Mouse (Mus musculus) heart, adult 2 months (tissue): ENCODE data around the gene Kl. TPM values are rescaled to one million over a fixed set of nuclear protein-coding genes. Genes with fewer than 3 reads are reported as not detected.

Source experiments
- DNase-seq, 2 experiments: peaks; one replicate each; pipeline ENCODE4 v3.0.0; 2021
- H3K27ac ChIP-seq: fragments of 200-600 bp; 2 replicates; pipeline ENCODE4 v1.8.1; 2022
- H3K27me3 ChIP-seq: fragments of 200-500 bp; 2 replicates; pipeline ENCODE4 v1.6.1; 2012; ENCODE audit warnings: mild to moderate bottlenecking, low read length, inconsistent platforms, mixed read lengths; ENCODE audit not compliant: control insufficient read depth, insufficient read depth
- H3K36me3 ChIP-seq: fragments of 200-500 bp; 2 replicates; pipeline ENCODE4 v1.6.1; 2012; ENCODE audit warnings: low read length, inconsistent platforms; ENCODE audit not compliant: control insufficient read depth, insufficient read depth
- H3K4me1 ChIP-seq: fragments of 200-500 bp; 2 replicates; pipeline ENCODE4 v1.6.1; 2011; ENCODE audit warnings: low read length; ENCODE audit not compliant: control insufficient read depth, insufficient read depth
- H3K4me3 ChIP-seq: fragments of 200-600 bp; 2 replicates; pipeline ENCODE4 v1.8.1; 2022
- H3K79me2 ChIP-seq: fragments of 200-500 bp; replicated peaks from 2 replicates; pipeline ENCODE4 v1.6.1; 2012; ENCODE audit warnings: mild to moderate bottlenecking, inconsistent platforms, low read length, moderate library complexity, mixed read lengths; ENCODE audit not compliant: control insufficient read depth, insufficient read depth
- H3K9ac ChIP-seq: fragments of 200-500 bp; 2 replicates; pipeline ENCODE4 v1.6.1; 2012; ENCODE audit warnings: low read depth, mild to moderate bottlenecking, control low read depth, inconsistent platforms, low read length, mixed read lengths
- CTCF ChIP-seq: fragments of 200-600 bp; IDR thresholded peaks from 2 replicates; pipeline ENCODE4 v1.8.1; 2022; ENCODE audit warnings: antibody characterized with exemption, mild to moderate bottlenecking, moderate library complexity
- EP300 ChIP-seq: fragments of 200-500 bp; IDR thresholded peaks from 2 replicates; pipeline ENCODE4 v1.6.1; 2011; ENCODE audit warnings: low read depth, low read length, control low read depth; ENCODE audit not compliant: insufficient read depth
- POLR2A ChIP-seq: fragments of 200-500 bp; IDR thresholded peaks from 2 replicates; pipeline ENCODE4 v1.6.1; 2011; ENCODE audit warnings: mild to moderate bottlenecking, low read depth, low read length, control low read depth; ENCODE audit not compliant: insufficient read depth
- WGBS: fragments of 180-500 bp; shearing (Covaris S2); methylation state at CpG from one replicate; pipeline ENCODE4 v1.1.7; 2018; 5-methylcytosine and 5-hydroxymethylcytosine counted together
- intact Hi-C: fragments of 180-260 bp; cut with DNase I; formaldehyde crosslinking; loops from one replicate; pipeline ENCODE4 v1.15.1; 2025
- polyA plus RNA-seq: library from polyadenylated mRNA; depleted of rRNA; stranded (reverse); fragments of >200 nt; gene quantifications from 2 replicates; pipeline ENCODE4 v1.2.3, GENCODE M21; 2012
- total RNA-seq, 2 experiments: library from RNA; stranded (reverse); gene quantifications; 2 replicates each; pipeline ENCODE4 v1.2.3; 2021

Gene Kl
- total and polyA plus RNA-seq, 3 experiments: 0.03 to 0.07 (median 0.06) TPM

DNA sequence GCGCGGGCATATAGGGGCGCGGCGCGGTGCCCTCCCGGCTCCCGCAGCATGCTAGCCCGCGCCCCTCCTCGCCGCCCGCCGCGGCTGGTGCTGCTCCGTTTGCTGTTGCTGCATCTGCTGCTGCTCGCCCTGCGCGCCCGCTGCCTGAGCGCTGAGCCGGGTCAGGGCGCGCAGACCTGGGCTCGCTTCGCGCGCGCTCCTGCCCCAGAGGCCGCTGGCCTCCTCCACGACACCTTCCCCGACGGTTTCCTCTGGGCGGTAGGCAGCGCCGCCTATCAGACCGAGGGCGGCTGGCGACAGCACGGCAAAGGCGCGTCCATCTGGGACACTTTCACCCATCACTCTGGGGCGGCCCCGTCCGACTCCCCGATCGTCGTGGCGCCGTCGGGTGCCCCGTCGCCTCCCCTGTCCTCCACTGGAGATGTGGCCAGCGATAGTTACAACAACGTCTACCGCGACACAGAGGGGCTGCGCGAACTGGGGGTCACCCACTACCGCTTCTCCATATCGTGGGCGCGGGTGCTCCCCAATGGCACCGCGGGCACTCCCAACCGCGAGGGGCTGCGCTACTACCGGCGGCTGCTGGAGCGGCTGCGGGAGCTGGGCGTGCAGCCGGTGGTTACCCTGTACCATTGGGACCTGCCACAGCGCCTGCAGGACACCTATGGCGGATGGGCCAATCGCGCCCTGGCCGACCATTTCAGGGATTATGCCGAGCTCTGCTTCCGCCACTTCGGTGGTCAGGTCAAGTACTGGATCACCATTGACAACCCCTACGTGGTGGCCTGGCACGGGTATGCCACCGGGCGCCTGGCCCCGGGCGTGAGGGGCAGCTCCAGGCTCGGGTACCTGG is 488 bp downstream of the Kl start:
- intact Hi-C loops: no loop called here
- Histone ChIP-seq H3K79me2 (no peaks in the 10 kb centered on the region), H3K36me3 (no peaks in the 10 kb centered on the region), H3K9ac (peak overlapping the region; percentile 45; the same call in 1 of the 2 replicates), H3K4me1 (no peaks in the 10 kb centered on the region), H3K27me3 (peaks cover 13% of the 10 kb centered on the region), H3K4me3 (peak overlapping the region; percentile 29), H3K27ac (no peak overlapping the region)
- TF ChIP-seq POLR2A (no peak), CTCF (peak; percentile 31)
- WGBS: 3% methylated on average over 75 of the region's 89 CpGs
- peak; percentile 14 to 31 for DNase-seq

DNA sequence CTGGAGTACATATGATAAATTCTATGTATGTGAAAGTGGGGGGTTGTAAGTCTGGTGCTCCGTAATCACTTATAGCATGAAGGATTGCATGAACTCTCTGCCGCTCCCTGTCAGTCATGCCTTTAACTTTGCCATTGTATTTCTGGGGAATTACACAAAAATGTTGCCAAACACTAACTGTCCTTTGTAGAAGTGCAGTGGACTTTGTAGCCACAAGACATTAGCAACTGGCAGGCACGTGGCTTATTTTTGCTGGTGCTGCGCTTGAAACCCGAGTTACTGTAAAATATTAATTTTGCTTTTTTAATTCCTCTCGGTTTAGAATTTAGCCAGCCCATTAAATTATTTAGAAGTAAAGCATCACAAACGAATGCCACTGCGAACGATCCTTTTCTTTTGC is 2.4 kb downstream of the Kl start:
- Histone ChIP-seq H3K4me3 (no peak overlapping the region), H3K27ac (no peak overlapping the region), H3K79me2 (no peaks in the 10 kb centered on the region), H3K36me3 (no peaks in the 10 kb centered on the region), H3K27me3 (peaks cover 13% of the 10 kb centered on the region), H3K4me1 (no peaks in the 10 kb centered on the region), H3K9ac (no peak overlapping the region)
- intact Hi-C loops: no loop called here
- DNase-seq: no peak
- WGBS: 89% methylated on average over 9 of the region's 9 CpGs
- TF ChIP-seq POLR2A (no peak), CTCF (no peak), EP300 (no peak)

DNA sequence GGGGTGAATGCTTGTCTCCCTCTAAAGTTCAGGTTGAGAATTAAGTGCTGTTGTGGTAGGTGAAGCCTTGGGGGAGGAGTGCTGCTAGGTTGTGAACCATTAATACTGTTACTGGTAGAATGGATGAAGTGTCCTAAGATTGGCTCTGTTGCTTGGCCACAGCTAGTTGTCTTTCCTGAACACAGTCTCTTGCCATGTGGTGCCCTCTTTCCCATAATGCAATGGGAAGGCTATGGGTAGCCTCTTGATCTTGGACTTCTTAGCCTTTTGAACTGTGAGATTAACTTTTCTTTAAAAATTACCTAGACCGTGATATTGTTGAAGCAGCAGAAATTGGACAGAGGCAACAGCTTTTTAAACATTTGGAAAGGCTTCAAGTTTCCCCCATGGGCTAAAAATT is 7.5 kb downstream of the Kl start:
- intact Hi-C loops: no loop called here
- Histone ChIP-seq H3K9ac (no peak overlapping the region), H3K4me1 (no peaks in the 10 kb centered on the region), H3K79me2 (no peaks in the 10 kb centered on the region), H3K27me3 (no peaks in the 10 kb centered on the region), H3K36me3 (no peaks in the 10 kb centered on the region), H3K27ac (no peak overlapping the region), H3K4me3 (no peak overlapping the region)
- DNase-seq: no peak
- no peak for TF ChIP-seq CTCF
- no peak for TF ChIP-seq EP300
- TF ChIP-seq POLR2A: no peak
- WGBS: 96% methylated on average over 1 of the region's 1 CpGs

DNA sequence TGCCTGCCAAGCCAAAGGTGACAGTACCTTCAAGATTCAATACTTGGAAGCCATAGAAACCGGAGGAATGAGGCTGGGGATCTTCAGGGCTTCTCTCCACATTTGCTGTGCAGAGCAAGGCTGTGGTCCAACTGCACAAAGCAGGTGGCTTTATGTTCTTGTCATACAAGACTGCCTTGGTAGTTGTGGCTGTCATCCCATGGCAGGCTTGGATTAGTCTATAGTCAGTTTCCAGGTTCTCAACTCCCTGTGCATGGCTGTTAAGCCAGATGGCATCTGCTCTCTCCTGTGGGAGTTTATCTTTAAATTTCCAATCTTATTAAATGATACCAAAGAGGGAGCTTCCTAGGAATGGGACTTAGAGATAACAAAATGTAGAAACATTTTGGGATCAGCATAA is 9.2 kb downstream of the Kl start:
- intact Hi-C loops: no loop called here
- TF ChIP-seq EP300: no peak
- TF ChIP-seq POLR2A: no peak
- TF ChIP-seq CTCF: no peak
- Histone ChIP-seq H3K4me1 (no peaks in the 10 kb centered on the region), H3K27me3 (no peaks in the 10 kb centered on the region), H3K4me3 (no peak overlapping the region), H3K27ac (no peak overlapping the region), H3K79me2 (no peaks in the 10 kb centered on the region), H3K36me3 (no peaks in the 10 kb centered on the region), H3K9ac (no peak overlapping the region)
- DNase-seq: no peak
- 80% methylated on average over 1 of the region's 1 CpGs for WGBS

DNA sequence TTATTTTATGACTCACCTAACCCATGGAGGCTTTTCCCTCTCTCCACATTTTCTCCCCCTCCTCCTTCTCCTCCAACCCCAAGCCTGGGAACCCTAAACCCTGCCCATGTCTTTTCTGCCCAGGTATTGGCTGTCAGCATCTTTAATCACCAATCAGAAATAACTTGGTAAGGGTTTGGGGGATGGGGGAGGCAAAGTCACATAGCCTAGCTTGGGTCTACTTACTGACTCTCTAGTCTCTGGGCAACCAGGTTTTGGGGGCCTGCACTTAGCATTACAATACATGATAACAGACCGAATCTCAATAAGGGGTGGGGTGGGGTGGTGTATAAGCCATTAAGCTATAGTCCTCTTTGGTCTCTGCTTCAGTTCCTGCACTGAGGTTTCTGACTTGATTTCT is 10.3 kb downstream of the Kl start:
- no peaks in the 10 kb centered on the region for H3K4me1 ChIP-seq
- no peak overlapping the region for H3K4me3 ChIP-seq
- no peak for DNase-seq
- intact Hi-C loops: no loop called here
- 84% methylated on average over 1 of the region's 1 CpGs for WGBS
- TF ChIP-seq EP300: no peak
- no peak for TF ChIP-seq POLR2A
- TF ChIP-seq CTCF: no peak
- no peaks in the 10 kb centered on the region for H3K79me2 ChIP-seq
- H3K9ac ChIP-seq: no peak overlapping the region
- no peak overlapping the region for H3K27ac ChIP-seq
- no peaks in the 10 kb centered on the region for H3K27me3 ChIP-seq
- no peaks in the 10 kb centered on the region for H3K36me3 ChIP-seq

DNA sequence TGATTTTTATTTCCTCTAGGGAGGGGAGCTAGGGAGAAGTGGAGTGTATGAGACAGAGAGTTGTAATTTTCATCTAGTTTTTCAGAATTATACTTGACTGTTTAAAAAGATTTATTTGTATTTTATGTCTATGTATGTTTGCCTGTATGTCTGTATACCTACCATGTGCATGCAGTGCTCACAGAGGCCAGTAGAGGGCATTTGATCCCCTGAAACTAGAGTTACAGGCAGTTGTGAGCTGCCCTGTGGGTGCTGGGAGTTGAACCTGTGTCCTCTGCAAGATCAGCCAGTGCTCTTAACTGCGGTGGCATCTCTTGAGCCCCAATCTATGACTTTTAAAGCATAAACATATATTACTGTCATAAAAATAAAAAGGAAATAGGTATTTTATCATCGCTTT is 15.5 kb downstream of the Kl start:
- intact Hi-C loops: no loop called here
- 98% methylated on average over 2 of the region's 2 CpGs for WGBS
- Histone ChIP-seq H3K27ac (no peak overlapping the region), H3K27me3 (no peaks in the 10 kb centered on the region), H3K36me3 (no peaks in the 10 kb centered on the region), H3K4me1 (no peaks in the 10 kb centered on the region), H3K9ac (no peak overlapping the region), H3K79me2 (no peaks in the 10 kb centered on the region), H3K4me3 (no peak overlapping the region)
- TF ChIP-seq POLR2A (no peak), CTCF (no peak), EP300 (no peak)
- DNase-seq: no peak
